Mouse (Mus musculus): Measurements from ENCODE around the gene Spns2.

- TF ChIP-seq CTCF (IDR thresholded peaks at IDR 0.05; ENCODE audit: borderline replicate concordance, extremely low read depth, insufficient read depth, insufficient read length) (no peak), POLR2A (IDR thresholded peaks at IDR 0.05; ENCODE audit: borderline replicate concordance, extremely low read depth, insufficient read depth, insufficient read length, poor library complexity, severe bottlenecking) (no peak)
Measured at GRCm38 (mm10) chr11:72477653-72478052, 12.1 kb downstream of the Spns2 start.
